Mouse (Mus musculus) ES-E14 (cell line): ENCODE measurements around the gene Cdh22.

Source experiments
- MAFK ChIP-seq: IDR thresholded peaks from 2 replicates; pipeline ENCODE4 v1.6.1; 2014; ENCODE audit warnings: mild to moderate bottlenecking, low read depth, low read length, inconsistent platforms; ENCODE audit not compliant: insufficient read depth
- ZC3H11A ChIP-seq: IDR thresholded peaks from 2 replicates; pipeline ENCODE4 v1.6.1; 2012; ENCODE audit warnings: low read depth, mild to moderate bottlenecking, inconsistent platforms, low read length, borderline replicate concordance
- ZNF384 ChIP-seq: IDR thresholded peaks from 2 replicates; pipeline ENCODE4 v1.6.1; 2012; ENCODE audit warnings: low read depth, low read length, inconsistent platforms

GRCm38 (mm10) chr2:165113733-165114132 is 120.9 kb downstream of the Cdh22 start:
- TF ChIP-seq ZC3H11A (no peak), ZNF384 (no peak), MAFK (no peak)
